Mouse (Mus musculus) gastrocnemius, postnatal 14 days (tissue): ENCODE results near the gene Rnase2b. TPM values are rescaled to one million over a fixed set of nuclear protein-coding genes. Genes with fewer than 3 reads are reported as not detected.
"Not testable (repeated sequence)": the region's sequence is repeated elsewhere in the genome, so short reads cannot be mapped to it uniquely, and the experiment has no call there.

Experiments
- DNase-seq: peaks from one replicate; pipeline ENCODE4 v3.0.0; 2021; ENCODE audit warnings: mixed read lengths
- intact Hi-C: fragments of 180-260 bp; cut with DNase I; formaldehyde crosslinking; loops from one replicate; pipeline ENCODE4 v1.15.1; 2025; ENCODE audit warnings: low total_unique reads
- long read RNA-seq, 2 experiments: library from polyadenylated mRNA; stranded (forward); transcript quantifications; one replicate each; pipeline ENCODE4 v2.0.0; 2021
- total RNA-seq, 2 experiments: library from RNA; stranded (reverse); gene quantifications; 2 replicates each; pipeline ENCODE4 v1.2.3; 2021

The Rnase2b gene
- not detected for total RNA-seq
- long read RNA-seq, experiment 1: 0 reads
- long read RNA-seq, experiment 2: 0 reads

- intact Hi-C loops, DNase-seq: not testable (repeated sequence)
Observed at GRCm38 (mm10) chr14:51161976-51162375, at the start of gene Rnase2b. TSS of gene Rnase2b (plus strand) at chr14:51162260.

GRCm38 (mm10) chr14:51113476-51113875, 48.6 kb upstream of the Rnase2b start:
- intact Hi-C loops: no loop called here
- DNase-seq: no peak

DNA sequence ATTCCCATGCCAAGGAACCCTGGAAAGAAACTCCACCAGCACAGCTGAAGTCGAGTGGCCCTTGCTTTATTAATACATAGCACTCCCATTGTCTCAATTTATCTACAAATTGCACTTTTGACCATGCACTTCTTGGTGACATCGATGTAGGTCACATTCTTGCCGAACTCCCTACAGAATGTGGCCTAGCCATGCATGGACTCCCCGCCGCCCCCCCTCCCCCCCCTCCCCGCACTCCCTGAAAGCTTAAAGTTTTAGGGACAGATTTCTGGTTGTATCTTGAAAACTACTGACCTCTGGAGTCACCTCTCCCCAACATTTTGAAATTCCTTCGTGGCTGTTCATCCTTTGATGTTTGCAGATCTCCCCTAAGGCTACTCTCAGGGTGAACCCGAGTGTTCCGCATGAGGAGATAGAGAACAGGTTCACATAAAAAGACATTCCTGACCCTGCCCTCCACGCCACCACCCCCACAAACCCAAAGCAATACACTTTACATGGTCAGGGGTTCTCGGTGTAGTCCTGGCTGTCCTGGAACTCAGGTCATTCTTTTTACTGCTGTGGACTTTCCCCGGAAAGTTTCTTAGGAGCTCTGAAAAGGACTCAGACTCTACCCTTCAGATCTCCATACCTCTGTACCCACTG, 48.0 kb upstream of the Rnase2b start, which contains the start of gene Eddm3b:
Eddm3b (plus strand) TSS at position 511 of the 645 bp plus-strand sequence.
- intact Hi-C loops: no loop called here
- no peak for DNase-seq

DNA sequence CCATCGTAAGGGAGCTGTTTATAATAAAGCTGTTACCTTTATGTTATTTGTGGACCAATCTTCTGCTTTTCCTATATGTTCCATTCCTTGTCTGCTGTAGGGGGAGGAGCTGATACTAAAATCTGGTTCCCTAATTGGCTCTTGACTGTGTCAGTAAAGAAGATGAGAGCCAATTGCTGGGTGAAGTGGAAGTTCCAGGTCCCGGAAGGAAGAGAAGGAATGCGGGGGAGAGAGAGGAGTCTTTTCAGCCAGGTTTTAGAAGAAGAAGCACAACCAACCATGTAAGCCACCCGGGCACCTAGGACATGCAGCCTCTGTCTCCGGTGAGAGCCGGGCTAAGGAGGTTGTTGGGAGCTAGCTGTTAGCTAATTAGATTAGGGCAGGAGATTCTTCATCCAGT, 36.4 kb upstream of the Rnase2b start:
- DNase-seq: no peak
- intact Hi-C loops: no loop called here

GRCm38 (mm10) chr14:51127648-51128258, 34.3 kb upstream of the Rnase2b start:
- intact Hi-C loops: no loop called here
- DNase-seq: no peak

- intact Hi-C loops: no loop called here
- no peak for DNase-seq
Observed at GRCm38 (mm10) chr14:51128775-51129623, 33.1 kb upstream of the Rnase2b start.

GRCm38 (mm10) chr14:51129624-51129975, 32.5 kb upstream of the Rnase2b start:
- intact Hi-C loops: no loop called here
- DNase-seq: no peak

DNA sequence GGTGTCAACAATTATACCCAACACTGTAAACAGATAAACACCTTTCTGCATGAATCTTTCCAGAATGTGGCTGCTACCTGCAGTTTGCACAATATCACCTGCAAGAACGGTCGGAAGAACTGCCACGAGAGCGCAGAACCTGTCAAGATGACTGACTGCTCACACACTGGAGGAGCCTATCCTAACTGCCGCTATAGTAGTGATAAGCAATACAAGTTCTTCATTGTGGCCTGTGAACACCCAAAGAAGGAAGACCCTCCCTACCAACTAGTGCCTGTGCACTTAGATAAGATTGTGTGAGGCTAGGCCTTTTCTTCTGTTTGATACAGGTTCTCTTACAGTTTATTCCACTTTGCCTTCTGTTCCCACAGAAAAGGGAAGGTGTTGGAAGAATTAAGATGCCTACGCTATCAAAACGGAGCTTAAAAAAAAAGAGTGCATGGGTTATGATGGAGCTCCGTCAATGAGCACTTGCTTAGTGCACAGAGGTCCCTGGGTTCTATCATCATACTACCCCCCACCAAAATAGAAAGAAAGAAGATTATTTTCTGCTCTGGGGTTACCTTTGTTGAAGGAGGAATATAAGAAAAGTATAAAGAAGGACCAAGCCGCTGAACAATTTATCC, 31.6 kb upstream of the Rnase2b start:
- intact Hi-C loops: no loop called here
- no peak for DNase-seq

- intact Hi-C loops: no loop called here
- DNase-seq: no peak
Observed at GRCm38 (mm10) chr14:51131086-51131815, 30.8 kb upstream of the Rnase2b start.

DNA sequence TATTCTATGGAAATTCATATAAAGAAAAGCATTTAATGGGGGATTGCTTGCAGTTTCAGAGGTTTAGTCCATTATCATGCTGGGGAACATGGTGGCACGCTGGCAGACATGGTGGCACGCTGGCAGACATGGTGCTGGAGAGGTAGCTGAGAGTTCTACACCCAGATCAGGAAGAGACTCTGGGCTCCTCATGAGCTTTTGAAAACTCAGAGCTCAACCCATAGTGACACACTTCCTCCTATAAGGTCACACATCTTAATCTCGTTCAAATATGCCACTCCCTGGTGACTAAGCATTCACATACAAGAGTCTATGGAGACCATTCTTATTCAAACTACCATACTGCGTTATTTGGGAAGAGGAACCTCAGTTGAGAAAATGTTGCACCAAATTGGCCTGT, 29.7 kb upstream of the Rnase2b start:
- DNase-seq: no peak
- intact Hi-C loops: no loop called here

DNA sequence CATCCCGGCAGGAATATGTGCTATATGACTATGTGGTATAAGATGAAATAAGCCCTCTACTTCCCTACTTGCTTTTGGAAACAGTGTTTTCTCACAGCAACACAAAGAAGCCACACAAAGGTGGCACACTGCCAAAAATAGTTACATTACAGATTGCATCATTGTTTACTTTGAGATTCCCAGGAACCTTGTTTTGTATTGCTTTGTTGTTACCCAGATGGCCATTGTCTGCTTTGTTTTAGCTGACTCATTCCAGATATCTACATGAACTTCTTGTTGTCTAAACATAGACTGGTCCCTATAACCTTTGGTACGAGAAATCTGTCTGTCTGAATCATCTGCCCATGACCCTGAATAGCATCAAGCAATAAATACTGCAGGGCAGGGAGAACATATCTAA, 21.7 kb upstream of the Rnase2b start:
- intact Hi-C loops: no loop called here
- no peak for DNase-seq

GRCm38 (mm10) chr14:51142119-51142518, 19.9 kb upstream of the Rnase2b start:
- no peak for DNase-seq
- intact Hi-C loops: no loop called here

- no peak for DNase-seq
- intact Hi-C loops: no loop called here
Observed at GRCm38 (mm10) chr14:51142568-51142967, 19.5 kb upstream of the Rnase2b start.

- no peak for DNase-seq
- intact Hi-C loops: no loop called here
Observed at GRCm38 (mm10) chr14:51143287-51143686, 18.8 kb upstream of the Rnase2b start.

GRCm38 (mm10) chr14:51143937-51144336, 18.1 kb upstream of the Rnase2b start:
- intact Hi-C loops: no loop called here
- DNase-seq: no peak

- intact Hi-C loops: no loop called here
Observed at GRCm38 (mm10) chr14:51144451-51144850, 17.6 kb upstream of the Rnase2b start.

GRCm38 (mm10) chr14:51145521-51145920, 16.5 kb upstream of the Rnase2b start:
- no peak for DNase-seq
- intact Hi-C loops: no loop called here

More at GRCm38 (mm10) chr14:51144451-51144850, 17.6 kb upstream of the Rnase2b start:
- no peak for DNase-seq

- no peak for DNase-seq
- intact Hi-C loops: no loop called here
Observed at GRCm38 (mm10) chr14:51146685-51147084, 15.4 kb upstream of the Rnase2b start, which contains the start of gene Rnase1. TSS of gene Rnase1 (minus strand) at chr14:51146785.

DNA sequence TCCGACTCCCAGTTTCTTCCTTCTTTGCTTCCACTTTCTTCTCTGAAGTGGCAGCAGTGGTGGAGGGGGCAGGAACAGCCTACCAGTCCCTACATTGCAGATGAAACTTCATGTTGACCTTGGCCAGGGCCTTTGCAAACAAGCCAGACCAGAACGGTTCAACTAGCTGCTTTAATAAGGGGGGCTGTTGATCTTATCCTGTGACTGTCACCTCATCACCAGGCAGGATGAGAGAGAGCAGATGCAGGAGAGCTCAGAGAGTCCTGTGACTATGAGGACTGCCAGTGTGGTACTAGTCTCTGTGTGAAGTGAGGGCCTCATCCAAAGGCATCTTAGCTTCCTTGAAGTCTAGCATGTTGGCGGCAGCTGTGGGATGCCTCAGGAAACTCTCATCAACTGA, 14.1 kb upstream of the Rnase2b start:
- no peak for DNase-seq
- intact Hi-C loops: no loop called here
